Mouse (Mus musculus) B cell, adult 2 months (primary cell): ENCODE results near the gene Cwc27.
A peak's percentile ranks its signal among the peaks of the same experiment; 100 is the strongest.

Experiments used
- DNase-seq, 2 experiments: peaks; one replicate each; pipeline ENCODE4 v3.0.0; 2022

Gene Cwc27

GRCm38 (mm10) chr13:104608516-104608915, 208.4 kb downstream of the Cwc27 start:
- DNase-seq = no peak

GRCm38 (mm10) chr13:104606786-104607580, 210.0 kb downstream of the Cwc27 start:
- peak in 1 of 2 experiments; percentile 5 for DNase-seq

- DNase-seq = no peak
These were observed 211.8 kb downstream of the Cwc27 start for GRCm38 (mm10) chr13:104605111-104605510.

GRCm38 (mm10) chr13:104602197-104602596, 214.7 kb downstream of the Cwc27 start:
- DNase-seq = no peak

- DNase-seq = no peak
These were observed 215.2 kb downstream of the Cwc27 start for GRCm38 (mm10) chr13:104601783-104602182.

DNA sequence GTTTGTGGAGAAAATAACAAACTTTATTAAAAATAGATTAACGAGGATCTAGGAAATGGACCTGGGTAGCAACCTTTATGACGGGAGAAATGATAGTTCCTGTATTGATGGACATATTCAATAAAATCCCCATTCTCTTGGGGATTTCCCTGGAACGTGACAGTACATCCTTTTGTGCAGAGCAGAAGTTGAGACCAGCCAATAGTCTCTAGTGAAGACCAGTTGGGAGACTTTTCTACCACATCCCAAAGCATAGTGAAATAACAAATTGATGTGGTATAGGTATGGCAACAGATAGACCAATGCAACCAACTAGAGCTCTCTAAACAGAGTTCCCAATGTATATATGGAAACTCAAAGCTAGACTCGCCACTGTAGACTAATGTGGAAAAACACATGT, 220.7 kb downstream of the Cwc27 start:
- no peak for DNase-seq

GRCm38 (mm10) chr13:104594820-104595351, 222.1 kb downstream of the Cwc27 start:
- DNase-seq = no peak

DNA sequence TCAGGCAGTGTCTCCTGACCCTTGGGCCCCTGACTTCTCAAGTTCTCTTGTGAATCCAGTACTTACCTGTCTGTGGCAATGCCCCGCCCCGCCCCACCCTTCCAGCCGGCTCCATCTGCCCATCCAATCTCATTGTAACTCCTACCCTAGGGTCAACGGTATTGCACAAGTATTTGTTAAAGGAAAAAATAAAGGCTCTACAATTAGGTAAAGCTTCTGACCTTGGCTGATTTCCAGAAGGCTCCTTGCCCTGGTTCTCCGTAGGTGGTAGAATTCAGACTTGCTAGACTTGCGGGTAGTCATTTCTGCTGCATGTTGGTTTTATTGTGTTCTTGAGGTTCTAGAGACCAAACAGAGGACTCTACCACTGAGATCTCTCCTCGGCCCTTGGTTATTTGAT, 226.0 kb downstream of the Cwc27 start:
- DNase-seq = no peak

DNA sequence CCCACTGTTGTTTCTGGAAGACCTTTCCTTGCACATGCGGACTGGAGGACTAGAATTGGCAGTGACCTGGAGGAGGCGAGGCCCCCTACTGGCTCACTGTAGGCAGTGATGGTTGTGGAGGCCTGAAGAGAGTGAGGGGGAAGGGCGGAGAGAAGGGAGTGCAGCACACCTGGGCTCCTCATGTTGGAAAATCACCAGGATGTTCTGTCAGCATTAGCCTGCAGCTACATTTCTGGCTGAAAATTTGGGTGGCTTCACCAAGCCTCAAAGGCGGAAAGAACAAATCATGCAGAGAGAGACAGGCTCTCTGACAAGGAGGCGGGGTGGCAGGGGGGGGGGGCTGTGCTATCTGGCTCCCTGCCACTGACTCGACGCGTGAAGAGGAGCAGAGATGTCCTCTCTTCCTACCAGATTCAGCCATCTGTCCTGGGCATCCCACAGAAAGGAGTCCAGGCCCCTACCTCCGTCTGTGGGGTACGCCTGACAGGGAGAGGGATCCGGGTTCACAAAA, 226.8 kb downstream of the Cwc27 start:
- peak; percentile 5 to 15 for DNase-seq

DNA sequence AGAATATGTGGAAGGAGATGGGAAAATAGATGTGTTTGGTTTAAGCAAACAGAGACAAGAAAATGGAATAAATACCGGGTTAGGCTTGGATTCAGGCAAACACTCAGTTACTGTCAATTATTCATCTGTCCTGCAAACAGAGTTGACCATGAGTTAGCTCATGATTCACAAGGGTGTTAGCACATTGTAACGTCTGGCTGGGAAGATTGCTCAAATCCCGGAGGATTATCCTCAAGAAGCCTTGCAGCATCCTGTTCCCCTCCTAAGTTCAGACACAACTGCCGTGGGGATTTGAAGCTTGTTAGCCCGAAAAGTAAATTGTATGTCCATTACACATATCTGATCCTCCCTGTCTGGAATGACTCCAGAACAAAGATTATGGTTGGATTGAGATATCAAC, 228.6 kb downstream of the Cwc27 start:
- no peak for DNase-seq
